Mouse (Mus musculus) lung, postnatal 14 days (tissue): ENCODE measurements around the gene Fcrlb.
A peak's percentile ranks its signal among the peaks of the same experiment; 100 is the strongest.

Experiments used
- DNase-seq: peaks from one replicate; pipeline ENCODE4 v3.0.0; 2021

Gene Fcrlb

DNA sequence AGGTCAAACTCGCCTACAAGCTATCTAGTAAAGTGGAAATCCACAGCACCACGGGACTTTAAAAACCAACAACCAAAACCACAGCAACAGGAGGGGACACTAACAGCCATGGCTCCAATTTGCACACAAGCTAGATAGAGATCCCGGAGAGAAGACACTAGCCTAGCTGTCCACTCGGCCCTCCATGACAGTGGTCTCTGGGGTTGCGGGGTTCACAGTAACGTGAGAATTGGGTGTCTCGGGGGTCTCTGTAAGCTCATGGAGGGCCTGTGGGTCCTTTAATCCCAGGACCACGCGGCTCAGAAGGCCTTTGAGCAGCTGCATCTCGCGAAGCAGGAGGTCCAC, 5.7 kb downstream of the Fcrlb start:
- no peak for DNase-seq

DNA sequence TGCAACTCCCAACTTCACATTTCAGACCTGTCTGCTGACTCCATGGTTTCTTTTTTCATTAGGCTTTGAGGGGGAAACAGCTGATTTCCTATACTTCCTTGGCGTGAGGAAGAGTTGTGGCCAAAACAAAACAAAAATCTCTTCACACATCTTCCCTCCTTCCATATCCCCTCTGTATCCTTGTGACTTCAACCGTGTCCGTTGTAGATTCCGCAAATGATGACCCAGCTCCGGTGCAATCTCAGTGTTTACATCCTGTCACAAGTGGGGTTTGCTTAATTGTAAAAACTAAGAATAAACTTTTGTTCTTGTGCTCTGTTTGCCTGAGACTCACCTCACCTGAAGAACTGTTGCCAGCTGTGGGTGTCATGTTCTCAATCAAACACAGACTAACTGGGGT, 9.3 kb downstream of the Fcrlb start:
- DNase-seq = no peak

DNA sequence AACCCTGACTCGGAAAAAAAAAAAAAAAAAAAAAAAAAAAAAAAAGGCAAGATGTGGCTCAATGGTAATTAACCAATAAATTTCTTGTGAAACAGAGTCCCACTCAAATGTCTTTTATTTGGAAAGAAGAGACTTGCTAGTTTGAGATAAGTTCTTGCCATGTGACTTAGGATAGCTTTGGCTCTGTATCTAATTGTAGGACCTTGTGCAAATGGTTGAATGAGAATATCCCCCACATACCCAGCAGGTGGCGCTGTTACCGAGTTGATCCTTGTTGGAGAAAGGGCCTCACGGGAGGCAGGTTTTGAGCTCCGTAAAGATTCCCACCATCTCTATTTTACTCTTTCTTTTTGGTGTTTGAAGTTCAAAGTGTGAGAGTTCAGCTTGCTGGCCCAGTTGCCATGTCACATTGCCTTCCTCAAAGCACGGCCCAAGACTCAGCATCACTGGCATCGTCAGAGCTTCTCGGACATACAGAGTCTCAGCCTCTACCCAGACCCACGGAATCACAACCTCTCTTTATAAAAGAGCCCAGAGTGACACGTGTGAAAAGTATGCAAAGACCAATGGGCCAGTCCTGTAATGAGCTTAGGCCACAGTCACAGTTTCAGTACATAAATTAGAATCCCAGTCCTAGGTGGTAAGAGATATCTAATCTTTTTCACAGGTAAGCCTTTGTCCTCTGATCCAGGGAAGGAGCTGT, 11.1 kb downstream of the Fcrlb start:
- DNase-seq = peak; percentile 87

DNA sequence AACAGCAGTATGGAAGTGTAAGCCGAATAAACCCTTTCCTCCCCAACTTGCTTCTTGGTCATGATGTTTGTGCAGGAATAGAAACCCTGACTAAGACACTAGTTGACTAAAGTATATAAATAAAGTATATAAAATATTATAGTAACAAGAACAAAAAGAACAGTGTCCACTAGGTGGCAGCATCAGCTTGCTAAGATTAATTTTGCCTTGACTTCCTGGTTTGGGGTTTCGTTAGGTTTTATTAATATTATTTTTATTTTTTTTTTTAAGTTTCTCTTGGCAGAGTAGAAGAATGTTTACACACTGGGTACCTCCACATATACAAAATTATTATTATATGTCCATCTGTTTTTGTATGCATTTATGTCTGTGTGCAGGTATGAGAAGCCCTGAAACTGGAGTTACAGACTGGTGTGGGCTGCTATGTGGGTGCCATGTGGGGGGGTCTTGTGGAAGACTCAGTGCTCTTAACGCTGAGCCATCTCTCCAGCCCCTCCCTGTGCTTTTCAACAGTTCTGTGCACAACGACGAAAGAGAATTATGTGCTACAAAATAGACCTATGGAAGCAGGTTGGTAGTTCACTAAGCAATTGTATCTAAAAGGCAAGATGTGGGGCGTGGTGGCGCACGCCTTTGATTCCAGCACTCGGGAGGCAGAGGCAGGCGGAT, 11.8 kb downstream of the Fcrlb start:
- DNase-seq = peak; percentile 73

DNA sequence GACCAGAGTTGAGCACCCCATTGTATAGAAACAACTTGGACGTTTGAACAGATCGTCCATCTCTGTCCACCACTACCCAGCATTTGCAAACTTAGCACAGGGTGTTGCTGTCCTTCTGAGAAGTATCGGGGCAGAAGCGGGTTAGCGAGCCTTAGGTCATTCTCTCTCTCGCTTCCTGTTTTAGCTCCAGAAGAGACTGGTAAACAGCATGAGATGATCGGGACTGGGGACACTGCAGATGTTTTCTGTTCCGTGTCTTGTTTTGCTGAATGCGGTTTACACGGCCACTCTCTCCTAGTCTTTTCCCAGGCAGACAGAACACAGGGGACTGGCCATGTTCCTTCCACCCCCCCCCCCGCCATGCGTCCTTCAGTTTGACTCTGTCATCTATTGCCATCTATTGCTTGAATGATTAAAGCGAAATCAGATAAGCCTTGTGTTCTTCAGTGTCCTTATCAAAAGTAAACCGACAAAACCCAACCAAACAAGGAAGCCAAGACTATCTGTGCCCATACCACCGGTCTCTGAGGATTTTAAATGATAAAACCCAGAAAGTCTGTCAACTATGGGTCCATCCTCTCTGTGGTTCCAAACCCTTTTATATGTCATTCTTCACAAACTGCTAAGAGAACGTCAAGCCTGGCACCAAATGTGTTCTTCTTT, 14.2 kb downstream of the Fcrlb start:
- no peak for DNase-seq

DNA sequence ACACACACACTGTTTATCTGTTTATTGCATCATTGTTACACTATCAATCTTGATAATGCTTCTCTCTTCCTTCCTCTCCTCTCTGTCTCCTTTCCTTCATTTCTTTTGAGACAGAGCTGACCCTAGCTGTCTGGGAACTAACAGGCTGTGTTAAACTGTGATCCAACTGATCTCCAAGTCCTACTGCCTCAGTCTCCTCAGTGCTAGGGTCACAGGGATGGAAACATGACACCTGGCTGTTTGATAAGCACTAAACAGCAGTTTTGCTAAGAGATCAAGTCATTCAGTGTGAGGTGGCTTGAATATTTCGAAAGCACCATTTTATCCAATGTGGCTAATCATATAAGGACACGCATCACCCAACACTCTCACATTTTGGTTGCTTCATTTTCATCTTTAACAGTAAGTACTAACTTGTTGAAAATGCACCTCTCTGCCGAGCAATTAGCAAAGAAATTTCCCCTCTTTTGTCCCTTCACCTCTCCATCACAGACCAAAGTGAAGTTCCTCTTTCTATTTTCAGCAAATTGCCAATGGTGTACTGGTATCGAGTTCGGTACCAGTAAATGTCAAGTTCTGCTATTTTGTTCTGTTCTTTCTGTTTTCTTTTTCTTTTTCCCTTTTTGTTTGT, 16.0 kb downstream of the Fcrlb start:
- DNase-seq = no peak

DNA sequence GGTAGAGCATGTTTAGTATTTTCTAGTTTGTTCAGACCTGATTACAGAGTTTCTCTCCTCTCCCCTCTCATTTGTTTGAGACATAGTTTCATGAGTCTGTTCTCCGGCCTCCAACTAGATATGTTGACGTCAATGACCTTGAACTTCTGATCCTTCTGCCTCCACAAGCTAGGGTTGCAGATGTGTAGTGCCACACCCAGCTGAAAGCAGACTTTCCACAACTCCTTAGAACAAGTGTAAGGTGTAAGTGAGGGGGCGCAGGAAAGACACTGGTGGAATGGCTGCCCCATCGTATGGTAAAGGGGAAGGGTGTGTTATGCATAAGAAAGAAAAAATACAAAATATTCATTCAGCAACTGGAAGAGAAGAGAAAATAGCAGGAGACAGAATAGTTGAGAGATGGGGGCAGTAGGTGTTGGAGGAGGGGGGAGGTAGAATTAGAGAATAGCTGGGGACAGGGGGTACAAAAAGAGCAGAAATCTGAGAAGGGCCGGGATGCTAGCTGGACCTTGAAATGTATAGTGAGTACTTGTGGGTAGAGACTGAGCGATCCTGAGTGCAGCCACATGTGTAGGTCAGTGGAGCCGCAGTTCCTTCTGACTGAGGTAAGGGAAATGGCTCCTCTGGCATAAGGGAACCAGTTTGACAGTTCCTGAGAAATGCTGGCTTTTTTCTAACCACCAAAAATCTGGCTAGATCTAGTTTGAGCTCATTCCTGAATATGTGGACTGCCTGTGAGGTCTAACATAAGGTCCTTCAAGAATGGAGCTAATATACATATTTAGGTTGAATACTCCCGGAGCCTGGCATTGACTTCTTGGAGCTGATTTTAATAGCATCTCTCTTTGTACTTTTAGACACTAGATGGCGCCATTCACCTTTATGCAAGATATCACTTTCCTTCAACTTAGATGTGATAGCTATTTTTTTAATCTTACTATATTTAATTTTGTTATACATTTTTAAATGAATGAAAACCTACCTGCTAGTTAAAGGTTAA, 17.8 kb downstream of the Fcrlb start:
- DNase-seq = peak; percentile 22

DNA sequence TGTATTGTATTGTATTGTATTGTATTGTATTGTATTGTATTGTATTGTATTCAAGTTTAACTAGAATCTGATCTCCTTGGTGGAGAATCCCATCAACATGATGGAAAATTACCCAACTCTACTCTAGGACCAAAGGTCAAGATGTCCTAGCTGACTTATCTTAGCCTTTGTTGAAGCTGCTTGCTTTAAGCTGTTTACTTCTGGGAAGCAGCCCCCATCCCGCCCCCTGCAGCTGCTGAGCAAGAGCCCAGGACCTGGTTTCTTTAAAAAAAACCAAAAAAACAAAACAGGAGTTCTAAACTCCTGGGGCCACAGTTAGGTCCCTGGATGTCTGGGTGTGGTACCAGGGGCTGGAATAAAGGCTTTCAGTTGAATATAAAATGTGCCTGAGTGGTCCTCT, 20.5 kb downstream of the Fcrlb start:
- no peak for DNase-seq

DNA sequence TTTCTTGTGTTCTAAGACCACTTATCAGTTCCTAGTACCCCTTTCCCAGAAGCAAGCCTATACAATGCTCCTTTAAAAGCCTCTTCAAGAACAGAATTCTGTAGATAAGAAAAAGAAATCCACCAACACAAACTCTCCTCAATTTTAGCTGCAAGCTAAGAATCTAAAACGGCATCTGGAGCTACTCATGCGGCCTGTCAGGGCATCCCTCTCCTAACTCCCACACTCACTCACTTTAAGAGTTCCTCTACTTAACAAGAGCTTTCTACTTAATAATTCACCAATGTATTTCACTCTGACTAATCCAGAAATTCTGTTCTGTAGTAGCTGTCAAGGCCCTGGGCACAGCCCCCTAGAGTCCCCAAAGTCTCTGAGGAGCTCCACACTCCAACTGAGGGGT, 21.1 kb downstream of the Fcrlb start:
- no peak for DNase-seq

DNA sequence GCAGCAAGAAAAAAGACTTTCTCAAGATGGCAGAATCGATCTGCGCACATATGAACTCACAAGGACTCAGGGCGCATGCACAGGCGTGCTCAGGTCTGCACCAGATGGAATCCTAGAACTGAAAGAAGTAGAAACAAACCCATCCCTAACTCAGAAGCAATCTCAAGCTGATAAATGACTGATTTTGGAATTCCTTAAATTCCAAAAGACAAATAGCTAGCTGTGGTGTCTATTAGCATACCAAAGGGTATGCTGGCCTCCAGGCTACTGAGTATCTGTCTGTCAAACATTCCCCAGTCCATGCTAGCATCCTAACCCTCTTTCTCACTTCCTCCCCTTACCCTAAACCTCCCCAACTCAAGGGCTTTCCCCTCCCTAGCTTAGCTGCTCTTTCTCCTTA, 23.4 kb downstream of the Fcrlb start:
- no peak for DNase-seq

DNA sequence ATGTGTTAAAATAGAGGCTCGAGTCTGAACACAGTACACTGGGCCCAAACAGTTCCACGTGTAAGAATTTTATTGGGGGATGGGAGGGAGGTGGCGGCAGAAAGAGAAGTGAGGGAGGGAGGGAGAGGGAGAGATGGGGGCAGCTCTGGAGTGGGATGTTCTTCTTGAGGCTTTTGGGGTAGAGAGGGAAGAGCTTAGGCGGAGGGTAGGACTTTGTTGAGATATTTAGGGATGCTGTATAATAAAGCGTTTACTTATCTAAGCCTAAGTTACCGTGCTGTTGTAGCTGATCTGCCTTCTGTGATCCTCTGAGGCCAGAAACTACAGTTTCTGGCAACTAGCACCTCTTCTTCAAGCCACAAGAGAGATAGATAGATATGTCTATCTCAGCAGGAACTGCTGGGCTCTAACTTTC, 26.7 kb downstream of the Fcrlb start:
- DNase-seq = no peak

DNA sequence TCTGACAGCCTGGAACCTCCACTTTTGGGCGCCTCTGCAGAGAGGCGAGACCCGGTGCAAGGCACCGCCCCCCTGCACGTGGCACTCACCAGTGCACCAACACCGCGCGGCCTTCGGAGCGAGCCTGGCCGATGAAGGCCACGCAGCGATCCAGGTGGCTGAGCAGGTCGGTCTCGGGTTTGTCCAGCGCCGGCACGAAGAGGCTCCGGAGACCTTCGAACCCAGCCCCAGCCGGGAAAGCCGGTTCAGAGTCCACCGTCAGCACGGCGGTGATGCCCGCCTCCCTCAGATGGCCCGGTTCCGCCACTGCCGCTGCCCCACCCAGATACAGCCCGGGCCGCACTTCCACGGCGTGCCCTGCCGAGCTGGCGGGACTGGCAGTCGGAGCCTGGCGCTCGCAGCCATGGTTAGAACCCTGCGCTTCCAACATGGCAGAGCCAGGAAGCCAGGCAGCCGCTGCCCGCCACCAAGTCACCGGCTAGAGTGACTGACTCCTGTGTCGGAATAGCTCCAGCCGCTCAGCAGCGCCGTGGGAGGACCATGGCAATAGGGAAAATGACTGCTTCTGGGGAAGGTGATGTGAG, 27.7 kb downstream of the Fcrlb start, which contains the start of the genes Gm26620 and Dusp12:
Gene Gm26620 (plus strand): TSS at position 88 of the 584 bp plus-strand sequence.
Gene Dusp12 (minus strand): TSS at position 563 of the 584 bp plus-strand sequence.
- DNase-seq = peak; percentile 80

DNA sequence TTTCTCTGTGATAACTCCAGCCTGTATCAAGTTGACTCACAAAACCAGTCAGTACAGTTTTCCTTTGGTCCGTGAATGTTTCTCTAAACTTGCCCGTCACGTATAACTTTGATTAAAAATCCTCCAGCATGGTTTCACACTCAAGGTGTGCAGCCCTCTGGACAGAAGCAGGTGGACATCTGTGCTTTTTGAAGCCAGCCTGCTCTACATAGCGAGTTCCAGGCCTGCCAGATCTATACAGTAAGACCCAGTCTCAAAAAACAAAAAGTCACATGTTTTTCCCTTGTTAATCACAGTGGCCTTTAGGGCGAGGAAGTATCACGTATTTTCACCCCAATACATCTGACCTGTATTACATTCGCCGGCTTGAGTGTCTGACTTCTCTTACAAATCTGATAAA, 28.4 kb downstream of the Fcrlb start:
- DNase-seq = no peak

DNA sequence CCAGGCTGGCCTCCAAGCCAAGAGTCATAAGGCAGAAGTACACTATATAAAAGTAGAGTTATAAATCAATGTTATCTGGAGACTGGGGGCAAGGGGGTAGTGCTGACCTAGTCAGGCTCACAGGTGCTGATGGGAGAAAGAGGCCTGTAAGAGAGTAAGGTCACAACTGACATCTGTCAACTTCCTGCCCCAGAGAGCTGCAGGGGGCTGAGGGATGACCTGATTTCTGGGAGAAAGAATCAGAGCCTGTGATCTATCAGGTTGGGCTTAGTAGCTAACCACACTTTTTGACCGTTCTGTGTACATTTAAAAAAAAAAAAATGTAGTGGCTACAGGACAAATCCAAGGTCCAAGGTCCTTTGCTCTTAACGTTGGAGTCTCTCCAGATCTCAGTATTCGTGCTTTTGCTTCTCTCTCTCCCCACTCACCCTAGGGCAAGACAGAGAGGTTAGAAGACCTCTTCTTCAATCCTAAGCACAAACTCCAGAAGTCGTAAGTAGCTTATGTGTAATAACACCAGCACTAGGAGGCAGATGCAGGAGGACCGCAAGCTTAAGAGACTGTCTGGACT, 29.7 kb downstream of the Fcrlb start:
- no peak for DNase-seq

DNA sequence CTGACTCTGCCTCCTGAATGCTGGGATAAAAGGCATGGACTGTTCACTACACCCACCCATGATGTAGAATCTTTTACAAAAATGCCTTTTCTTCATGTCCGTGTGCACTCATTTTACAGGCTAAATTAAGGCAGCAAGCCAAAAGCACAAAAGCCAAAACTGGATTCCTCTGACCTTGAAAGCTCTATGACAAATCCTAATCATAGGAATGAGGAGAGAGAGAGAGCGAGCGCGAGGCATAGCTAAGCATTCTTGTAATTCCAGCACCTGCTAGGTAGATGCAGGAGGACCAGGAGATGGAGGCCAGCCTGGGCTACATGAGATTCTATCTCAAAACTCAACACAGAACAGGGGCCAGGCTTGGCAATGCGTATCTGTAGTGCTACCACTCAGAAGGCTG, 35.8 kb downstream of the Fcrlb start:
- DNase-seq = no peak

DNA sequence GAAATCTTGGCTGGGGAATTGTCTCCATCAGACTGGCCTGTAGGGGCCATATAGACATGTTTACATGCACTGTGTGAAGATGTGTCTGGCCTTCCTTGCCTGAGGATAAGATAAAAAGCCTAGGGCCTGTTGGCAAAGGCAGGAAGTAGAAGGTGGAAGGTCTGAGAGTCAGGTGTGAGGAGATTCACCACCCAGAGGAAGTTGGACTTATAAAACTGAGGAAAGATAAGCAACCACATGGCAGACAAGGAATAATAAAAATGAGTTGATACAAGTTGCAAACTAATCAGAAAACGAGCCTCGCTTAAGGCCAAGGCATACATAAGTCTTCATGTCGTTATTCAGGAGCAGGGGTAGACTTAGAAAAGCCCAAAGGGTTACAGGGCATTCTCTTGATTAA, 37.1 kb downstream of the Fcrlb start:
- no peak for DNase-seq

DNA sequence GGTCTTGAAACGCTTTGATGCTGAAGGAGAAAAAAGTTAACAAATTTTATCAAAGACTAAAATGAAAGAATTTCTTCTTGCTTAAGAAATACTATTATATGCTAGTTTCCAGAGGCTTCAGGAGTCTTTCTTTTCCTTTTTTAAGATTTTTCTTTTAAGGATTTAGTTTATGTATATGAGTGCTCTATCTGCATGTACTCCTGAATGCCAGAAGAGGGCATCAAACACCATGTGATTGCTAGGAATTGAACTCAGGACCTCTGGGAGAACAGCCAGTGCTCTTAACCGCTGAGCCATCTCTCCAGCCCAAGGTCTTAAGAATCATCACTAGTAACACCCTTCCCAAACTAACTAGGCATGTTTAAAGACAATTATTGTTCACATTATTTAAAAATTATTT, 40.8 kb downstream of the Fcrlb start:
- DNase-seq = no peak

DNA sequence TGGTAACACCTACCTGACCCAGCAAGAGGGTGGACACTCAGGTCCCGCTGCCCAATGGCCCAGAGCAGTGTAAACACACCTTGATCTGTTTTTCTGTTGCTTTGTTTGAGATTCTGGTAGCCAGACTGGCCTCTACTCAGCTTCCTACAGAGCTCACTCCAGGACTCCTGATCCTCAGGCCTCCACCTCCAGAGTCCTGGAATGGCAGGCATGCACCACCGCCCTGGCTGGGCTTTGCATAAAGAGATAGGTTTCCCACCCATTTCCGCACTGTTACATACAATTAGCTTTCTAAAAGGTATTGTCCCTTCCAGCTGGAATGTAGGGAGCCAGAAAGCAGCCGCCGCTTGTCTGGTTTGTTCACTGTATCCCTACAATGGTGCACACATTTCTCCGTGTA, 41.3 kb downstream of the Fcrlb start:
- DNase-seq = no peak

DNA sequence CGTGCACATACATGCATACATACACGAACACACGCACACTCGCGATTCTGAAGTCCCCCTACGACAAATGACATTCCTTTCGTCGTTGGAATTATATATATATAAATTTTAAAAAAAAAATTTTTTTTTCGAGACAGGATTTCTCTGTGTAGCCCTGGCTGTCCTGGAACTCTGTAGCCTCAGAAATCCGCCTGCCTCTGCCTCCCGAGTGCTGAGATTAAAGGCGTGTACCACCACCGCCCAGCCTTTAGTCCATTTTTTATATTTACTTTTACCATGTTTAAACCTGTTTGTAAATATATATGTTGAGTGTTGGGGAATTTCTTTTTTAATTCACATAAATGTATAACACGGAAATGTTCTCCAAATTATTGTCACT, 43.8 kb downstream of the Fcrlb start:
- DNase-seq = no peak

DNA sequence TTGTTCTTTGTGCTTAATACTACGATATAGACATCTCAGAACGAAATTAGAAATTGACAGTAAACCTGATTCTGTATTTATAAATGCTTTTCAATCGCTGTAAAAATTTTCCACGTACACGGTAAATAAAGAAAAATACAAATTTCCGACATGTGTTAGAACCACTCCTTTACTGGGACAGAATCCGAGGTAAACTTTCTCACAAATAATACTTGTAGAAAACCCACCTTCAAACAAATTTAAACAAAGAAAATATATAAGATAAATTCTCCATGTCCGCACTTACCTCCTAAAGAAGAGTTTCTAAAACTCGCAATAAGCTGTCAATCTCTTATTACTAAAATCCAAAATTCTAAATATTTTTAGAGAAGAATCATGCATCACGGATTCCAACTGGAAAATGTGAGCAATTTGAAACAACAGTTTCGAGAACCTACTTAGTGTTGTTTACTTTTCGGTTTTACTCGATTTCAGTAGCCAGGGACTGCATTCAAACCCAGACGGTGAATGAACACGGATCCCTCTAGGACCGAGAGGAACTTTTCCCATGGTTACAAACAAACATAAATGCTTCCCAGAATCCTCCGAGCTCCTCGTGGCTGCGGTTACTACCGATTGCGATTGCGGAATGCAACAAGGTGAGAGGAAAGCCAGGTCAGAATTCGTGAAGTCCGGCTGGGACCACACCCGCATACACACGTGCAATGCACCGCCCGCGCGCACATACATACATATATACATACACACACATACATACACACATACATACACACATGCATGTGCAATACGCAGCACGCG, 44.4 kb downstream of the Fcrlb start:
- DNase-seq = peak; percentile 66

DNA sequence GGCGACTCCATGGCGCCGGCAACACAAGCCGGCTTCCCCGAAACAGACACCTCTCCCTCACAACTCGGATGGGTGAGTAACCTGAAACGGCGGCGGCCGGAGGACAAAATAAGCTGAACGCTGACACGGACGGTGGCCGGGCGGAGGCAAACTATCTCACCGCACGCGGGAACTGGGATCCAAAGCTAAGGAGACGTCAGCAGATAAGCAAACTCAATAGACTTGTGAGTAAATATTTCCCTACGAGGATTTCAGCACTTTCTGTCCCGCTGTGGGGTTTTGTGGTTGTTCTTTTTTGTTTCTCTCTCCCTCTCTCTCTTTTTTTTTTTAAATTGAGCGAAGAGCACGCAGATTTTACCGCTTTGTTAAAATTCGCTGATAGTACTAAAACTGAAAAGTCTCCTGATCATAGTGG, 45.0 kb downstream of the Fcrlb start, which contains the start of gene Atf6:
Gene Atf6 (minus strand): TSS at position 81 of the 415 bp plus-strand sequence.
- DNase-seq = peak; percentile 95
